Mouse (Mus musculus) lung, adult 2 months (tissue): ENCODE results near the gene Glrx5.

Source experiments
- CTCF ChIP-seq: fragments of 200-500 bp; IDR thresholded peaks from 2 replicates; pipeline ENCODE4 v1.5.1; 2011; ENCODE audit warnings: mild to moderate bottlenecking, low read length, control low read depth; ENCODE audit not compliant: insufficient read depth
- POLR2A ChIP-seq: fragments of 200-500 bp; IDR thresholded peaks from 2 replicates; pipeline ENCODE4 v1.6.1; 2011; ENCODE audit warnings: low read depth, mild to moderate bottlenecking, control low read depth, low read length, borderline replicate concordance; ENCODE audit errors: extremely low read depth

GRCm38 (mm10) chr12:105009370-105010212 lies 22.9 kb upstream of the Glrx5 start, which contains the start of gene Syne3:
- TF ChIP-seq CTCF (no peak), POLR2A (peak; percentile 57; the same call in 1 of the 2 replicates)
